Mouse (Mus musculus) lung, embryonic 14.5 days (tissue): ENCODE measurements around the gene Nsun6. TPM values are rescaled to one million over a fixed set of nuclear protein-coding genes. Genes with fewer than 3 reads are reported as not detected.

ENCODE experiments used
- ATAC-seq: fragments of 200-750 bp; cut with Nextera tagmentation; 2 replicates; pipeline ENCODE4 v1.8.0; 2017; ENCODE audit warnings: mild to moderate bottlenecking, moderate TSS enrichment, moderate library complexity; ENCODE audit not compliant: insufficient read depth
- DNase-seq: peaks from one replicate; pipeline ENCODE4 v3.0.0-alpha.2; 2015
- H3K27ac ChIP-seq: fragments of 300-500 bp; sonication (generic); 2 replicates; pipeline ENCODE4 v1.5.1; 2014; ENCODE audit warnings: low read depth, mild to moderate bottlenecking, moderate library complexity
- H3K27me3 ChIP-seq: fragments of 300-500 bp; sonication (generic); 2 replicates; pipeline ENCODE4 v1.6.1; 2014; ENCODE audit warnings: low read length, control low read depth; ENCODE audit not compliant: insufficient read depth
- H3K36me3 ChIP-seq: fragments of 300-500 bp; sonication (generic); 2 replicates; pipeline ENCODE4 v1.6.1; 2014; ENCODE audit warnings: control low read depth; ENCODE audit not compliant: insufficient read depth
- H3K4me1 ChIP-seq: fragments of 300-500 bp; sonication (generic); 2 replicates; pipeline ENCODE4 v1.6.1; 2014; ENCODE audit warnings: antibody characterized with exemption, control low read depth; ENCODE audit not compliant: insufficient read depth
- H3K4me2 ChIP-seq: fragments of 300-500 bp; sonication (generic); 2 replicates; pipeline ENCODE4 v1.6.1; 2014; ENCODE audit warnings: mild to moderate bottlenecking
- H3K4me3 ChIP-seq: fragments of 300-500 bp; sonication (generic); 2 replicates; pipeline ENCODE4 v1.5.1; 2014; ENCODE audit warnings: low read depth, low read length
- H3K9ac ChIP-seq: fragments of 300-500 bp; sonication (generic); 2 replicates; pipeline ENCODE4 v1.6.1; 2014
- H3K9me3 ChIP-seq: fragments of 300-500 bp; sonication (generic); 2 replicates; pipeline ENCODE4 v1.6.1; 2016; ENCODE audit warnings: low read depth, low read length, control low read depth
- CTCF ChIP-seq: IDR thresholded peaks from 2 replicates; pipeline ENCODE4 v1.5.1; 2016; ENCODE audit warnings: antibody characterized with exemption, low read depth
- WGBS: fragments of 180-500 bp; shearing (Covaris S2); extraction: QIAGEN DNeasy Blood & Tissue Kit; methylation state at CpG from one replicate; pipeline ENCODE4 v1.1.7; 2014; 5-methylcytosine and 5-hydroxymethylcytosine counted together
- polyA plus RNA-seq: library from polyadenylated mRNA; unstranded; fragments of >200 nt; fragmentation: Nextera tagmentation; extraction: Ambion mirVana; gene quantifications from 2 replicates; pipeline ENCODE4 v1.2.1, GENCODE M21; 2014

Gene Nsun6
- polyA plus RNA-seq, 1 experiment from 2014 or later: 10.5 TPM

DNA sequence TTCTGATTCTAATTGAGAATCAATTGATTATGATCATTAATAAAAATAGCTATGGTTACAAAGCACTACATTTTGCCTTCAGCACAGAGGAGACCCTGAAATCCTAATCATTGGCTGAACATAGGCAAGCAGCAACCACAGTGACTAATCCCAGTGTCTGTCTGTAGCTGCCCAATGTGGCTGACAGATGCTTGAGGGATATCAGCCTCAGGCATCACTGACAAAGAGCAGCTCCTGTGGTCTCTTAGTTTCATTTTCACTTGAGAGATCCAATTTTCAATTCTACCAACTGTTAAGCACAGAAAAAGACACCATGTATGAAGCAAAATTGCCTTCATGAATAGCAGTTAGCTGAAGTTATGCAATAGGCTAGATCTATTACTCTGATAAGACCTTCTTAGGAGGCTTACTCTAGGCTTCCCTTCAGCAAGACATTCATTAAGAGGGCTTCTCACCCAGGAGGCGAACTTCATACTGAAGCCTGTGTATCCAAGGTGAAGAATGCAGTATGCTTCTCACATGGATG, 93.8 kb downstream of the Nsun6 start:
- no peaks in the 10 kb centered on the region for H3K9me3 ChIP-seq
- H3K27ac ChIP-seq: no peak overlapping the region; the same call in 1 of the 2 replicates
- ATAC-seq (no peak), DNase-seq (no peak)
- TF ChIP-seq CTCF: no peak
- H3K9ac ChIP-seq: no peak overlapping the region
- no peaks in the 10 kb centered on the region for H3K4me1 ChIP-seq
- 59% methylated on average over 1 of the region's 1 CpGs for WGBS
- H3K4me2 ChIP-seq: no peak overlapping the region
- H3K36me3 ChIP-seq: no peaks in the 10 kb centered on the region
- no peaks in the 10 kb centered on the region for H3K27me3 ChIP-seq
- H3K4me3 ChIP-seq: no peak overlapping the region

DNA sequence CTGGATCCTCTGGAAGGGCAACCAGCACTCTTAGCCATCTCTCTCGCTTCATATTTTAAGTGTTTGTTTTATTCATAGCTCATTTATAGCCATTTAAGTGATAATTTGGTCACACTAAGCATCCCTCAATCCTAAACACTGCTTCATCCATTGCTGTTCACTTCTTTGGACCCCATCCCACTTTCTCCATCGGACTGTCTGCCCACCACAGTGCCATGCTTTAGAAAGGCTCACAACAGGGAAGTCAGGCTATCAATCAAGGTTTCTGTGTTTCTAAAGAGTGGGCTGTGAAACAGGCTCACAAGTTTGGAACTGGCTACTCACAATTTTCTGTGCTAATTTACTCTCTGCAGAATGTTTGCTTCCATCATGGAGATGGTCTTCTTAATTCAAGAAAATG, 101.8 kb downstream of the Nsun6 start:
- H3K27me3 ChIP-seq: no peaks in the 10 kb centered on the region
- DNase-seq: no peak
- WGBS: 82% methylated on average over 2 of the region's 2 CpGs
- no peak overlapping the region for H3K9ac ChIP-seq
- H3K36me3 ChIP-seq: no peaks in the 10 kb centered on the region
- H3K9me3 ChIP-seq: no peaks in the 10 kb centered on the region
- H3K4me1 ChIP-seq: no peaks in the 10 kb centered on the region
- no peak for ATAC-seq
- no peak overlapping the region for H3K27ac ChIP-seq
- H3K4me3 ChIP-seq: no peak overlapping the region
- no peak for TF ChIP-seq CTCF
- no peak overlapping the region for H3K4me2 ChIP-seq

Other genes with a start within 250 kb of the Nsun6 start
- 34.9 and 35.0 TPM in 2 replicates for gene Arl5b, start 5.7 kb downstream of the Nsun6 start, polyA plus RNA-seq